Mouse (Mus musculus): ENCODE data around the gene Impdh1.

DNA sequence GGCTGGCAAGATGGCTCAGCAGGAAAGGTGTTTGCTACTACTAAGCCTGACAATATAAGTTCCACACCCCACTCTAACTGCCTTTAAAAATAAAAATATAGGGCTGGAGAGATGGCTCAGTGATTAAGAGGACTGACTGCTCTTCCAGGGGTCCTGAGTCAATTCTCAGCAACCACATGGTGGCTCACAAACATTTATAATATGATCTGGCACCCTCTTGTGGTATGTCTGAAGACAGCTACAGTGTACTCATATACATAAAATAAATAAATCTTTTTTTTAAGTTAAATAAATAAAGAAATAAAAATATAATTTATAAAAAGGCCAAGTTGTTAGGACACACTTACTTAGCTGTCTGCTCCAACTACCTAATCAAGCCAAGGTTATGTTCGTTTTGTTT, 26.1 kb upstream of the Impdh1 start:
- no peak for TF ChIP-seq GATA1 (IDR thresholded peaks at IDR 0.05; ENCODE audit: low read length)
- TF ChIP-seq TAL1 (IDR thresholded peaks at IDR 0.05; ENCODE audit: low read length), result no peak
